Comparison of ENCODE assay signal across 8 mouse cellular contexts in genomic region chr7:56019930-56020253, GRCm38 (mm10). TPM values are rescaled to one million over a fixed set of nuclear protein-coding genes. Genes with fewer than 3 reads are reported as not detected.
DNase-seq lines count a peak whose midpoint lies in the region; ATAC-seq and TF ChIP-seq lines count a peak whose summit lies in the region.

Nipa1 (minus strand) TSS chr7:56019954.

- H3K9me3 ChIP-seq in lung, postnatal 0 days (ENCODE audit: low read length), result no peaks in the 10 kb centered on the region

- no peaks in the 10 kb centered on the region for H3K36me3 ChIP-seq in lung, postnatal 0 days (ENCODE audit: insufficient read depth, low read length)
- no peaks in the 10 kb centered on the region for H3K36me3 ChIP-seq in myocyte (ENCODE audit: control insufficient read depth, insufficient read depth)

- peak within 1 kb of the TSS; percentile 93 for H3K4me2 ChIP-seq in lung, postnatal 0 days (replicated peaks; ENCODE audit: low read depth, low read length)
- peak within 1 kb of the TSS; percentile 97 for H3K4me2 ChIP-seq in myocyte (ENCODE audit: low read depth)

- H3K4me3 ChIP-seq in lung, postnatal 0 days (ENCODE audit: low read depth, low read length), result peak within 1 kb of the TSS; percentile 74
- H3K4me3 ChIP-seq in myocyte, result peak within 1 kb of the TSS; percentile 49

- H3K4me1 ChIP-seq in lung, postnatal 0 days (ENCODE audit: insufficient read depth, low read depth, low read length), result no peaks in the 10 kb centered on the region

- no peaks in the 10 kb centered on the region for H3K27me3 ChIP-seq in lung, postnatal 0 days (replicated peaks; ENCODE audit: insufficient read depth, low read length)
- H3K27me3 ChIP-seq in myocyte (ENCODE audit: control insufficient read depth, insufficient read depth, insufficient read length), result no peaks in the 10 kb centered on the region

- H3K27ac ChIP-seq in lung, postnatal 0 days (ENCODE audit: low read length), result peak within 1 kb of the TSS; percentile 78

- 37% methylated on average over 3 of the region's 3 CpGs for WGBS in lung, postnatal 0 days

- peak within 1 kb of the TSS; percentile 75 for H3ac ChIP-seq in myocyte (ENCODE audit: control insufficient read depth, insufficient read length)

- no peak for TF ChIP-seq EP300 in lung, postnatal 0 days (IDR thresholded peaks at IDR 0.05)

- no peaks in the 10 kb centered on the region for H3K79me2 ChIP-seq in myocyte (ENCODE audit: control insufficient read depth, insufficient read depth)

- TF ChIP-seq CTCF in lung, postnatal 0 days (IDR thresholded peaks at IDR 0.05), result no peak

- no peak for DNase-seq in lung, postnatal 0 days (ENCODE audit: low spot score)
- no peak for DNase-seq in lung, postnatal 4 days
- no peak for DNase-seq in layer of hippocampus, postnatal 36 days
- no peak for DNase-seq in cerebellum, adult 11-12 months
- DNase-seq in gastrocnemius, adult 8-10 months (ENCODE audit: low spot score in 2 of 2), result no peak
- DNase-seq in thymus, postnatal 36 days, result no peak

- no peak for ATAC-seq in lung, postnatal 0 days
- ATAC-seq in erythroid progenitor cell, adult 5-6 weeks (replicated peaks; ENCODE audit: low FRiP score, poor library complexity, severe bottlenecking), result no peak

- no peak for TF ChIP-seq POLR2A in myocyte (IDR thresholded peaks at IDR 0.05; ENCODE audit: insufficient read length, low read depth)

- H3K9ac ChIP-seq in lung, postnatal 0 days (replicated peaks; ENCODE audit: low read depth), result peak within 1 kb of the TSS; percentile 56

TF ChIP-seq in myocyte, 11 proteins besides CTCF, POLR2A, EP300 and RAD21:
- TF ChIP-seq MYOG (IDR thresholded peaks at IDR 0.05; ENCODE audit: control insufficient read depth in 1 of 3, insufficient read depth in 1 of 3, insufficient read length in 2 of 3, low read depth in 2 of 3) (no peak), POLR2AphosphoS2 (IDR thresholded peaks at IDR 0.05; ENCODE audit: insufficient read length, low read depth) (no peak), E2F4 (IDR thresholded peaks at IDR 0.05; ENCODE audit: insufficient read depth) (no peak), REST (IDR thresholded peaks at IDR 0.05; ENCODE audit: insufficient read depth, insufficient read length) (no peak), USF1 (IDR thresholded peaks at IDR 0.05; ENCODE audit: low read depth) (no peak), MYOD1 (IDR thresholded peaks at IDR 0.05; ENCODE audit: control insufficient read depth in 1 of 3, insufficient read length in 2 of 3, low read depth in 2 of 3) (no peak)

RNA-seq across cellular contexts. Expression of gene Nipa1, which starts in this region (rescaled TPM):
- 9.6 and 10.0 TPM in 2 replicates for polyA plus RNA-seq in lung, postnatal 0 days (2015; fragmentation: Nextera tagmentation; extraction: Ambion mirVana)
- total RNA-seq in erythroid progenitor cell, adult 5-6 weeks (2015; ENCODE audit: low replicate concordance), result 35.0 and 46.1 TPM in 2 replicates
- total RNA-seq in erythroid progenitor cell, adult 5-6 weeks (2017; ENCODE audit: low replicate concordance), result 39.1 and 52.6 TPM in 2 replicates
- 10 to 100 TPM; 60.5 to 61.2 TPM for total RNA-seq in layer of hippocampus, postnatal 36 days (2021)
- 2.2 TPM for polyA plus RNA-seq in myocyte (2012; fragmentation: generic; extraction: Trizol)
- total RNA-seq in gastrocnemius, adult 8-10 months (2022), result 1 to 10 TPM; 3.4 to 4.9 (median 4.0) TPM

Comparison
In these comparisons a context has a peak if more than half of its experiments do, and no peak if none do; other contexts are left out.
1. RNA of gene Nipa1 (total RNA-seq): 60.5 to 61.2 TPM in layer of hippocampus, postnatal 36 days and 35.0 to 52.6 TPM in erythroid progenitor cell, adult 5-6 weeks; 3.4 to 4.9 TPM in gastrocnemius, adult 8-10 months; every median in the first group is over 4 times any median in the second.